Mouse (Mus musculus) intestine, embryonic 16.5 days (tissue): Measurements from ENCODE around the gene Arhgef18. TPM values are rescaled to one million over a fixed set of nuclear protein-coding genes. Genes with fewer than 3 reads are reported as not detected.

Experiments used
- ATAC-seq: fragments of 200-750 bp; cut with Nextera tagmentation; 2 replicates; pipeline ENCODE4 v1.8.0; 2017; ENCODE audit warnings: moderate TSS enrichment, moderate library complexity
- H3K27ac ChIP-seq: fragments of 300-500 bp; sonication (generic); 2 replicates; pipeline ENCODE4 v1.5.1; 2014; ENCODE audit warnings: mild to moderate bottlenecking, low read length
- H3K27me3 ChIP-seq: fragments of 300-500 bp; sonication (generic); replicated peaks from 2 replicates; pipeline ENCODE4 v1.6.1; 2014; ENCODE audit warnings: low read length, control low read depth, mixed read lengths; ENCODE audit not compliant: control insufficient read depth, insufficient read depth
- H3K36me3 ChIP-seq: fragments of 300-500 bp; sonication (generic); 2 replicates; pipeline ENCODE4 v1.6.1; 2014; ENCODE audit warnings: low read length, control low read depth; ENCODE audit not compliant: control insufficient read depth, insufficient read depth
- H3K4me1 ChIP-seq: fragments of 300-500 bp; sonication (generic); 2 replicates; pipeline ENCODE4 v1.6.1; 2014; ENCODE audit warnings: low read length, control low read depth, mixed read lengths; ENCODE audit not compliant: control insufficient read depth, insufficient read depth
- H3K4me2 ChIP-seq: fragments of 300-500 bp; sonication (generic); 2 replicates; pipeline ENCODE4 v1.6.1; 2014; ENCODE audit warnings: low read depth, low read length, control low read depth
- H3K4me3 ChIP-seq: fragments of 300-500 bp; sonication (generic); 2 replicates; pipeline ENCODE4 v1.5.1; 2014; ENCODE audit warnings: mild to moderate bottlenecking, low read length
- H3K9ac ChIP-seq: fragments of 300-500 bp; sonication (generic); 2 replicates; pipeline ENCODE4 v1.6.1; 2014; ENCODE audit warnings: low read depth, low read length
- H3K9me3 ChIP-seq: fragments of 300-500 bp; sonication (generic); 2 replicates; pipeline ENCODE4 v1.6.1; 2016; ENCODE audit warnings: low read length, control low read depth; ENCODE audit not compliant: control insufficient read depth
- WGBS: fragments of 180-500 bp; shearing (Covaris S2); extraction: QIAGEN DNeasy Blood & Tissue Kit; methylation state at CpG from one replicate; pipeline ENCODE4 v1.1.7; 2014; 5-methylcytosine and 5-hydroxymethylcytosine counted together
- polyA plus RNA-seq: library from polyadenylated mRNA; unstranded; fragments of >200 nt; fragmentation: Nextera tagmentation; extraction: Ambion mirVana; gene quantifications from 2 replicates; pipeline ENCODE4 v1.2.1, GENCODE M21; 2015

Arhgef18 gene
- polyA plus RNA-seq, 1 experiment from 2014 or later = 8.4 TPM

DNA sequence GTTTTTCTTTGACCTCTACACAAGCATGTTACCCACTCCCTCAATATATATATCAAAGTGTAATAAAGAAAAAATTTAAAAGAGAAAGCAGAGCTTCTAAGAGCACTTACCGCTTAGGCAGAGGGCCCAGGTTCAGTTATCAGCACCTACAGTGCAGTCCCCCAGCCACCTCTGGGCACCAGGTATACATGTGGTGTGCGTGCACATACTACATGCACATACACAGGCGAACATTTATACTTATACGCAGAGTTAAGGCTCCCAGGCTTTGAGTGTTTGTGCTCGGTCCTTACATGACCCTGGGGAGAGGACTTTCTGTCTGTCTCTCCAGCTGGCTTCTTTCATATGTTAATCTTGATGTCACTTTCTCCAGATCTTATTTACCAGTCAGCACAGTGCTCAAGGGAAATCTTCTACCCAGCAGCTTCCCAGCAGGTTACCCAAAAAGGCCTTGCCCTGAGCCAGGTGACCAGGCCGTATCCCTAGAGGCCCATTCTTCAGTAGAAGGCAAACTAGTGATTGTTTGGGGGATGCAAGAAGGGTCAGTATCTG is 21.9 kb downstream of the Arhgef18 start:
- Histone ChIP-seq H3K9me3 (no peaks in the 10 kb centered on the region), H3K9ac (no peak overlapping the region), H3K4me2 (no peak overlapping the region), H3K27me3 (no peaks in the 10 kb centered on the region), H3K27ac (no peak overlapping the region), H3K4me3 (no peak overlapping the region), H3K36me3 (no peaks in the 10 kb centered on the region), H3K4me1 (peaks cover 30% of the 10 kb centered on the region)
- ATAC-seq = no peak
- 69% methylated on average over 6 of the region's 6 CpGs for WGBS

DNA sequence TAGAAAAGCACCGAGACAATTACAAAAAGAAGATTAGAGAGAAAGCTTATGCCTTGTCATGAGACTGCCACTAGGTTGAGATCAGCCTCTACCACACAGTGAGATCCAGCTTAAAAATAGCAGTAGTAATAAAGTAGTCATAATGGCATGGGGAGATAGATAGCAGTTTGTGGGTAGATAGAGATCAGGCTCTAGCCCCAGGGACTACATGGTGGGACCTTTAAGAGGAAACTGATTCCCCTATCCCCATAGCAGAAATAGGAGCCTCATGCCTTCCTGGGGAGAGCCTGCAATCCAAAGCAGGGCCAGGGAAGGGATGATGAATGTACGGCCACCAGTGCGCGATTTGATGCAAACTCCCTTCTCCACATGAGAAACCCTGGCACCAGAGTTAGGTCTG is 22.5 kb downstream of the Arhgef18 start:
- ATAC-seq = no peak
- 77% methylated on average over 4 of the region's 4 CpGs for WGBS
- H3K9ac ChIP-seq = no peak overlapping the region
- no peak overlapping the region for H3K27ac ChIP-seq
- no peak overlapping the region for H3K4me3 ChIP-seq
- peaks cover 30% of the 10 kb centered on the region for H3K4me1 ChIP-seq
- H3K27me3 ChIP-seq = no peaks in the 10 kb centered on the region
- no peaks in the 10 kb centered on the region for H3K36me3 ChIP-seq
- no peak overlapping the region for H3K4me2 ChIP-seq
- no peaks in the 10 kb centered on the region for H3K9me3 ChIP-seq

DNA sequence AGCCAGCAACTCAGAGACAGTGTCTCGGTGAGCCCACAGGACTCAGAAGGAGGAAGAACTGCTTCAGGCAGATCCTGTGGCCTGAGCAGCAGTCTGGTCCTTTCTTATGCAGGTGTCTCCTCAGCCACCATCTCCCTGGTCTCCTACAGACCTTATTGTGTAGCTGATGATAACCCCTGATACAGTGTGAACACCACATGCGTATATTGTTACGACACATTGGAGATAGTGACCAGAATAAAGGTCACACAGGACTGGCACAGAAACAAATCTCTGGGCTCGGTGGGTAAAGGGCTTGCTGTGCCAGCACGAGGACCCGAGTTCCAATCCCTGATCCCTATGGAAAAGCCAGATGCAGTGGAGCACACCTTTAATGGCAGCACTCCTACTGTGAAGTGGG is 22.9 kb downstream of the Arhgef18 start:
- H3K4me1 ChIP-seq = peaks cover 30% of the 10 kb centered on the region
- H3K36me3 ChIP-seq = no peaks in the 10 kb centered on the region
- WGBS = 84% methylated on average over 6 of the region's 6 CpGs
- no peak overlapping the region for H3K4me2 ChIP-seq
- no peaks in the 10 kb centered on the region for H3K9me3 ChIP-seq
- no peak for ATAC-seq
- H3K27me3 ChIP-seq = no peaks in the 10 kb centered on the region
- no peak overlapping the region for H3K27ac ChIP-seq
- no peak overlapping the region for H3K9ac ChIP-seq
- H3K4me3 ChIP-seq = no peak overlapping the region

DNA sequence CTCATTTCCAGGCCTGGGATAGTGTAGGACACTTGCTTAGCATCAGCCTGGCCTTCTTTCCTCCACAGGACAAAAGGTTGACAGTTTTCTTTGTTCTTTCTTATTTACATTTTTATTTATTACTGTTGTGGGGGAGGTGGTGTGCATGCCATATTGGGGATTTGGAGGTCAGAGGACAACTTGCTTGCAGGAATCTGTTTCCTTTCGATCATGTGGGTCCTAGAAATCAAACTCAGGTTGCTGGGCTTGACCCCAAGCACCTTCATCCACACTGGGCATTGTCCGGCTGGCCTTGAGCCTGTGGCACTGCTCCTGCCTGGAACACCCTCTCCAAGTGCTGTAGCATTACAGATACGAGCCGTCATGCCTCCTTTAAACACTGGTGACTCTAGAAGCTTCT is 24.0 kb downstream of the Arhgef18 start:
- Histone ChIP-seq H3K9me3 (no peaks in the 10 kb centered on the region), H3K27ac (peak overlapping the region; percentile 55), H3K9ac (no peak overlapping the region), H3K27me3 (no peaks in the 10 kb centered on the region), H3K4me3 (no peak overlapping the region), H3K36me3 (no peaks in the 10 kb centered on the region), H3K4me2 (no peak overlapping the region), H3K4me1 (peaks cover 26% of the 10 kb centered on the region)
- 48% methylated on average over 4 of the region's 4 CpGs for WGBS
- no peak for ATAC-seq

DNA sequence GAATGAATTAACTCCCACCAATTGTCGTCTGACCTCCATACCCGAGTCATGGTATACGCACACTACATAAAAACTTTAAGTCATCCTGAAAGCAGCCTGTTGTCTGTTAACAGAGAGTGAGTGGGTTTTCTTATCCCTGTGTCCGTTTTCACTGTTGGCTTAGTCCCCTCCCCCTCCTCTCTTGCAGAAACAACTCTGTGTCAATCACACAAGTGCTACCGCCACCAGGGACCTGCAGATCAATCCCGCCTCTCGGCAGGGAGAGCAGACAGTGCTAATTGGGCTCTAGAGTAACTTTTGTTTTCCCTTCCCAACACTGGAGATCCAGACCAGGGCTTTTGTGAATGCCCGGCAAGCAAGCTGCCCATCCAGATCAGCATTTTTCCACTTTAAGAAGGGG is 24.6 kb downstream of the Arhgef18 start:
- H3K27ac ChIP-seq = peak overlapping the region; percentile 24; the same call in 1 of the 2 replicates

DNA sequence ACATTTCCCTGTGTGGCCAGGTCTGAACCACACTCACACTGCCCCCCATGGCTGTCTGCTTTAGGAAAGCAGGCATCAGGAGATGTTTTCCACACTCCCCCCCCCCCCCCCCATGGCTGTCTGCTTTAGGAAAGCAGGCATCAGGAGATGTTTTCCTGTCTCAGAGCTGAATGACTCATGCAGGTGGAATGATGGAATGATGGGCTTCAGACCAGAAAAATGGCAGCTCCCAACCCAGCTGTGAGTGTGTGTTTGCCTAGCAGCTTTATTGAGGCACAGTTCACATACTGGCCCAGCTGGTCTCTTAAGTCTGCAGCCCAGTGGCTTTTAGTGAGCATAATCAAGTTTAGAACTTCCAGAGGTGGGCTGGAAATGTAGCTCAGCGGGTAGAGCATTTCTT is 25.3 kb downstream of the Arhgef18 start:
- no peak overlapping the region for H3K27ac ChIP-seq
- WGBS = 69% methylated on average over 1 of the region's 1 CpGs
- ATAC-seq = peak; percentile 17; the same call in 1 of the 2 replicates

More for the DNA sequence above, 24.6 kb downstream of the Arhgef18 start:
- no peak overlapping the region for H3K4me3 ChIP-seq
- no peaks in the 10 kb centered on the region for H3K27me3 ChIP-seq
- H3K36me3 ChIP-seq = no peaks in the 10 kb centered on the region
- whole genome bisulfite sequencing = 23% methylated on average over 8 of the region's 8 CpGs
- H3K4me1 ChIP-seq = peaks cover 24% of the 10 kb centered on the region
- H3K9me3 ChIP-seq = no peaks in the 10 kb centered on the region
- no peak overlapping the region for H3K4me2 ChIP-seq
- peak; percentile 37 for ATAC-seq
- 0 out of 2 replicates have a peak overlapping the region, but pooled peaks have one; percentile 0 for H3K9ac ChIP-seq

DNA sequence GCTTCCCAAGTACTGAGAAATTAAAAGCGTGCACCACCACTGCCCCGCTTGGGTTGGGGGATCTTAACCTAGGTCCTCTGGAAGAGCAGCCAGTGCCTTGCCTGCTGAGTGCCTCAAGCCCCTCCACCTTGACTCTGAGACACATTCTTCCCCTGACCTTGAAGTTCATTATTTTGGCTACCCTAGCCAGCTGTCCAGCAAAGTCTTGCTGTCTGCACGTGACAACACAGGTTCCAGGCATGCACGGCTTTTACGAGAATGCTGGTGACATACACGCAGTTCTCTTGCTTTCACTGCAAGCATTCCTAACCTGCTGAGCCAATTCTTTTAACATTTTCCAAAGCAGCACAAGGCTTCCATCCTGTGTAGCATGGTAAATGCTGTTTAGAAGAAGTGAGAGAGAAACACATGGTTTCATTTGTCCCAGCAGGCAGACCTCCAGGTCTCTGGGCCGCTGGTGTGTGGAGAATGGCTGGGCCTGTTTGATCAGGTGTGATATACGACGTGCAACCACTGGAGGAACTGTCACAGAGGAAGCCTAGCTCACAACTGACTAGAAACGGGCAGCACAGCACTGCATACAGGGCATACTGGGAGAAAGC is 27.4 kb downstream of the Arhgef18 start:
- WGBS = 70% methylated on average over 10 of the region's 10 CpGs

More for the DNA sequence above, 25.3 kb downstream of the Arhgef18 start:
- H3K9me3 ChIP-seq = no peaks in the 10 kb centered on the region
- H3K9ac ChIP-seq = no peak overlapping the region
- H3K36me3 ChIP-seq = no peaks in the 10 kb centered on the region
- H3K4me1 ChIP-seq = peaks cover 22% of the 10 kb centered on the region
- no peaks in the 10 kb centered on the region for H3K27me3 ChIP-seq
- H3K4me2 ChIP-seq = no peak overlapping the region
- no peak overlapping the region for H3K4me3 ChIP-seq

DNA sequence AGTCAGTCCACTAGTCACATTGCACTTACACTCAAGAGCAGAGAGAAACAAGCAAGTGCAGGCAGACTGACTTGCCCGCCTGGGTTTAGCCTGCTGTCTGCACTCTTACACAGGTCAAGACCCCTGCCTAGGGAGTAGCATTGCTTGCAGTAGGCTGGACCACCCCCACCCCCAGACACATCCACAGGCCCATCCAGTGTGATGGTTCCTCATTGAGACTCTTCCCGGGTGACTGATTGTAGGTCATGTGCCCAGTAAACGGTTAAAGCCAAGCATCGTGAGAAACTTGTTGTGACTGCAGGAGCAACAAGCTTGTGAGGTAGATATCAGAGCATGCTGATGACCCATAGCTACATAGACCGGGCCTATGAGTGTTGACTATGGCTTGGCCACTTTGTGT is 28.7 kb downstream of the Arhgef18 start:
- WGBS = 90% methylated on average over 5 of the region's 5 CpGs
- Histone ChIP-seq H3K4me3 (no peak overlapping the region), H3K4me1 (peaks cover 16% of the 10 kb centered on the region), H3K9me3 (no peaks in the 10 kb centered on the region), H3K9ac (no peak overlapping the region), H3K36me3 (no peaks in the 10 kb centered on the region), H3K27me3 (no peaks in the 10 kb centered on the region), H3K27ac (no peak overlapping the region), H3K4me2 (no peak overlapping the region)
- ATAC-seq = no peak

More for the DNA sequence above, 27.4 kb downstream of the Arhgef18 start:
- H3K27ac ChIP-seq = no peak overlapping the region
- H3K9me3 ChIP-seq = no peaks in the 10 kb centered on the region
- H3K27me3 ChIP-seq = no peaks in the 10 kb centered on the region
- no peak overlapping the region for H3K4me2 ChIP-seq
- no peaks in the 10 kb centered on the region for H3K36me3 ChIP-seq
- ATAC-seq = no peak
- peaks cover 16% of the 10 kb centered on the region for H3K4me1 ChIP-seq
- no peak overlapping the region for H3K9ac ChIP-seq
- no peak overlapping the region for H3K4me3 ChIP-seq

DNA sequence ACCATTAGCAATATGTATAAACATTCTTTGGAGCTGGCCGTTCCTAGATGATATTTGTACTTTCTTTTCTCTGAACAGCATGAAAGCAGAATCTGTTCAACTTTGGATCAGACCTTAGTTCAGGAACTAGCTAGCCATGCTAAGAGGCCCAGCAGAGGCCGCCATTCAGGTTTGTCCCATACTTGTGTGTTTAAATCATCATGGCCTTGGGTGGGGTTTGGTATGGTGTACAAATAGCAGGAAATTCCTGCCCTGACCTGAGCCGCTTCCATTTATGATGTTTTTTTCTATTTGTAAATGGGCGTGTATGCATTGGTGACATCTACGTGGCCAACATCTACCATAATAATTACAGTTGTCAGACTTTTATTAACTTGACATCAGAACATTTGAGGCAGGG is 32.4 kb downstream of the Arhgef18 start:
- 71% methylated on average over 5 of the region's 5 CpGs for WGBS

More for the DNA sequence above, 32.4 kb downstream of the Arhgef18 start:
- no peaks in the 10 kb centered on the region for H3K9me3 ChIP-seq
- H3K4me1 ChIP-seq = no peaks in the 10 kb centered on the region
- H3K36me3 ChIP-seq = 0 out of 2 replicates have a peak, but pooled peaks cover 4% of the 10 kb centered on the region
- ATAC-seq = peak; percentile 56
- H3K4me2 ChIP-seq = no peak overlapping the region
- H3K27ac ChIP-seq = peak overlapping the region; percentile 9; the same call in 1 of the 2 replicates
- no peaks in the 10 kb centered on the region for H3K27me3 ChIP-seq
- no peak overlapping the region for H3K9ac ChIP-seq
- no peak overlapping the region for H3K4me3 ChIP-seq
